Mouse (Mus musculus): ENCODE measurements at regions not wholly inside any gene's neighbourhood (a gene's known extent, or its start where the extent isn't known, plus 50 kb on each side); places are given as distances from the start of the nearest gene placed in this dataset.

- no peak for ATAC-seq (ENCODE audit: extremely low read depth, insufficient number of reproducible peaks, low FRiP score, poor library complexity, severe bottlenecking)
These were observed 593.4 kb upstream of the Cited2 start for GRCm38 (mm10) chr10:17129391-17130163.

GRCm38 (mm10) chr10:17130661-17131060, 592.4 kb upstream of the Cited2 start:
- no peak for ATAC-seq (ENCODE audit: extremely low read depth, insufficient number of reproducible peaks, low FRiP score, poor library complexity, severe bottlenecking)

DNA sequence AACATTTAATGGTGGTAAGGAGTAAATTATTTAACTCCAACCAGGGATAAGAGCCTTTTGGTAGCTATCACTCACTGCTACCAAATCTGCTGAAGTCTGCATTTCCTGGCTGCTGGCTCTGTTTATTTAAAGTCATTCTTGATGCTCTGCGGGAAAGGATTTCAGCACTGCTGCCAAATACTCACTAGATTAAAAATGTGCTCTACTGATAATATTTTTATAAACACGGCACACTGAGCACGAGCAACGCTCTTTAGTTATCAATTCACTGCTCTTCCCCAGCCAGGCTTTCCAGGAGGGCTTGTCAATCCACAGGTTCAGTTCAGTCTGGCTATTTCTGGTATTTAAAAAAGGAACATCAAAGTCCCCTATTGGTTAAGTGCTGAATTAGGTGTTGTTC, 591.3 kb upstream of the Cited2 start:
- no peak for ATAC-seq (ENCODE audit: extremely low read depth, insufficient number of reproducible peaks, low FRiP score, poor library complexity, severe bottlenecking)

GRCm38 (mm10) chr10:17175385-17175784, 547.6 kb upstream of the Cited2 start:
- no peak for ATAC-seq (ENCODE audit: extremely low read depth, insufficient number of reproducible peaks, low FRiP score, poor library complexity, severe bottlenecking)

DNA sequence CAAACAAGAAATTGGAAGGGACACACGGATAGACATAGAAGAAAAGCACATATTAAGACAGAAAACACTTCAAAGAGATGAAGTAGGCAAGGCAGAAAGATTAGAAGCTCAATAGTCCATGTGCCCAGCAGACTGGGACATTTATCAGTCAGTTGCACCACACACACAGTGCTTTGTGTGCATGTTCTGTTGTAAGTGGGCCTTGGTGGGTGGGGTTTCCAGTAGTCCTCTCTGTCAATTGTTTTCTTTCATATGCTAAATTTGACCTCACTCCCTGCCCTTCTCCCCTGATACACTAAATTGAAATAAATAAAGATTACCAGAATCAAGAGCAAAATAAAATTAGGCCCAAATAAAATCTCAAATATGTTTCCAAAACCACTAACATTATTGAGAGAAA, 546.0 kb upstream of the Cited2 start:
- no peak for ATAC-seq (ENCODE audit: extremely low read depth, insufficient number of reproducible peaks, low FRiP score, poor library complexity, severe bottlenecking)

GRCm38 (mm10) chr10:17177503-17178278, 545.3 kb upstream of the Cited2 start:
- no peak for ATAC-seq (ENCODE audit: extremely low read depth, insufficient number of reproducible peaks, low FRiP score, poor library complexity, severe bottlenecking)

DNA sequence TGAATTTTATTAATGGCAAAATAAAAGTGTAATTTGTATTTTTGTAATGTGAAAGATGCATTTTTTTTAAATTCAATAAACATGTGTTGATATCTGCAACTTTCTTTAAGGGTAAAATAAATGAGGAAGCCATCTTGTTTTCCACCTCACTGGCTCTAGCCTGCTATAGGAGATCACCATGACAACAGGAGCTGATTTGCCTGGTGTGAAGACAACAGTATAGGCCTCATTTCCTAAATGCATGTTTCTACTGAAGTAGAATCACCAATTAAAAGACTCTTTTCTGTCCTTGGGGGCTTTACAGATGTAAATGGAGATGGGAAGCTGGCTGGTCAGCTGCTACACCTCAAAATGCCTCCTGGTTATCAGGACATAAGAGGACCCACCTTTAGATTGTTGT, 544.4 kb upstream of the Cited2 start:
- no peak for ATAC-seq (ENCODE audit: extremely low read depth, insufficient number of reproducible peaks, low FRiP score, poor library complexity, severe bottlenecking)

- no peak for ATAC-seq (ENCODE audit: extremely low read depth, insufficient number of reproducible peaks, low FRiP score, poor library complexity, severe bottlenecking)
These were observed 538.6 kb upstream of the Cited2 start for GRCm38 (mm10) chr10:17184418-17184817.

DNA sequence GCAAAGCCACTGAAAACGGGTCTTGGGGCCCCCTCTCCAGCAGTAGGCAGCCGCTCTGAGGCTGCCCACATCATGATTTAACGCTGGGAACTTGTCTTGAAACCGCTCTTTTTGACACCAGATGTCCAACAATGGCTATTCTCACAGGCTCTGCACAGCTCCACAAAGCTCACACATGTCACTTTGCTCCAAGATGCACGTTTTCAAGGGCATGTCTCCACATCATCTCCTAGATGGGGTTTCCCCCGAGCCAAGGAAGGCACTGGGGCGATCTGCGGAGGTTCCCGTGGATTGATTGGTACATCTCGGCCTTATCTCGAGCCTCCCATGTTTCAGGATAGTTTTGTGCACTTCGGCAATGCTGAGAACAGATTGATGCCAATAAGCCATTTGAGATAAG, 526.8 kb upstream of the Cited2 start:
- no peak for ATAC-seq (ENCODE audit: extremely low read depth, insufficient number of reproducible peaks, low FRiP score, poor library complexity, severe bottlenecking)

- ATAC-seq (ENCODE audit: extremely low read depth, insufficient number of reproducible peaks, low FRiP score, poor library complexity, severe bottlenecking) = no peak
These were observed 526.4 kb upstream of the Cited2 start for GRCm38 (mm10) chr10:17196636-17197035.

GRCm38 (mm10) chr10:17200524-17201426, 522.2 kb upstream of the Cited2 start:
- ATAC-seq (ENCODE audit: extremely low read depth, insufficient number of reproducible peaks, low FRiP score, poor library complexity, severe bottlenecking) = peak; percentile 47

DNA sequence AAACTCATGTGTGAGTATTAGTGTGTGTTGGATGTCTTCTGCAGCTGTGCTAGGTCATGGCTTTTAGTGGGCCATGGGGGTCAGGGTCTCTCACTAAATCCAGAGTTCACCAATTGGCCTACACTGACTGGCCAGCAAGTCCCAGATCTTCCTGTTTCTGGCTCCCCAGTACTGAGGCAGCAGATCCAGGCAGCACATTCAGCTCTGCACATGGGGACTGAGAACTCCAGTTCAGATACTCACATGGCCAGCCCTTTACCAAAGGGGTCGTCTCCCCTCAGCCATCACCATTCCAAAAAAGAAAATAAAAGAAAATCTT, 521.6 kb upstream of the Cited2 start:
- ATAC-seq (ENCODE audit: extremely low read depth, insufficient number of reproducible peaks, low FRiP score, poor library complexity, severe bottlenecking) = no peak

GRCm38 (mm10) chr10:17202556-17203415, 520.2 kb upstream of the Cited2 start:
- ATAC-seq (ENCODE audit: extremely low read depth, insufficient number of reproducible peaks, low FRiP score, poor library complexity, severe bottlenecking) = no peak

DNA sequence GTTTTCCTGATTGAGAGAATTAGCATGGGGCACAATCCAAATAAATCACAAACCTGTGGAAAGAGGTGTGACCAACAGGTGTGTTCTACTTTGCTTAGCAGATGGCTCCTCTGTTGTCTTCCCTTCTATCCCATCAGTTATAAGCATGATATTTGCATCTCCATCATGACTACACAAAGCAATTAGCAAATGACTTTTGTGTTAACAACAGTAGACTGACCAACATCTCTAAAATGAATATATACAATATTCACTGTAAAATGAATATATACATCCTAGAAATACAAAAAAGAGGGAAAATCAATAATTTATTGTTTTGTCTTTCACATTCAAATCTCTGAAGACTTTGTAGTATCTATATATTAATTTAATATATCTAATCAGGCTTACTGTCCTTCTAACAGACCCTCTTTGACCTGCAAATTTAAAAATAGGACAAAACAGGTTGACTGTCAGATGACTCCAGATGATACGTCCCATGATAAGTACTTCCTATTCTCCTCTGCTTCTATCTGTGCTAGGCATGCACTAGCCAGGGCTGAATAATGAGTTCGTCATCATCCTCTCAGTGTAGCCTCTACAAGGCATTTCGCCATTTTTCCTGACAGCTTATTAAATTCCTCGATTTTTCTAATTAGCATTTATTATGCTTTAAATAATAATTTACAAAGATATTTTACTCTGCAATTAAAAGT, 519.5 kb upstream of the Cited2 start:
- no peak for ATAC-seq (ENCODE audit: extremely low read depth, insufficient number of reproducible peaks, low FRiP score, poor library complexity, severe bottlenecking)

DNA sequence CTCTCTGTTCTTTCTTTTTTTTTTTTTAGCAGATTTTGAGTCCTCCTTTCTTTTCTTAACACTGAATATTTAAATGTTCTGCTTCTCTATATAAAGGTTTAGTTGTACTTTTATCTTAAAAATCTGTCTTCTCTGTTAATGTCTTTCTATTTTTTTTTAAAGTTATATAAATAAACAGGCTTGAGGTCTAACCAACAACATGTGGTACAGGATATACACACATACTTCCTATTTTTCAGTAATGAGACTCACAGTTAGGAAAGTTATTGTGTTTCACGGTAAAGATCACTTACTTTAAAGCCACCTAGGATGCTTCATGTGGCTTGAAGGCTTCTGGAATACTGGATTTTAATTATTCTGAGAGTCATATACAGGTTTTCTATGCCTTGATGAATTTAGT, 518.9 kb upstream of the Cited2 start:
- no peak for ATAC-seq (ENCODE audit: extremely low read depth, insufficient number of reproducible peaks, low FRiP score, poor library complexity, severe bottlenecking)

DNA sequence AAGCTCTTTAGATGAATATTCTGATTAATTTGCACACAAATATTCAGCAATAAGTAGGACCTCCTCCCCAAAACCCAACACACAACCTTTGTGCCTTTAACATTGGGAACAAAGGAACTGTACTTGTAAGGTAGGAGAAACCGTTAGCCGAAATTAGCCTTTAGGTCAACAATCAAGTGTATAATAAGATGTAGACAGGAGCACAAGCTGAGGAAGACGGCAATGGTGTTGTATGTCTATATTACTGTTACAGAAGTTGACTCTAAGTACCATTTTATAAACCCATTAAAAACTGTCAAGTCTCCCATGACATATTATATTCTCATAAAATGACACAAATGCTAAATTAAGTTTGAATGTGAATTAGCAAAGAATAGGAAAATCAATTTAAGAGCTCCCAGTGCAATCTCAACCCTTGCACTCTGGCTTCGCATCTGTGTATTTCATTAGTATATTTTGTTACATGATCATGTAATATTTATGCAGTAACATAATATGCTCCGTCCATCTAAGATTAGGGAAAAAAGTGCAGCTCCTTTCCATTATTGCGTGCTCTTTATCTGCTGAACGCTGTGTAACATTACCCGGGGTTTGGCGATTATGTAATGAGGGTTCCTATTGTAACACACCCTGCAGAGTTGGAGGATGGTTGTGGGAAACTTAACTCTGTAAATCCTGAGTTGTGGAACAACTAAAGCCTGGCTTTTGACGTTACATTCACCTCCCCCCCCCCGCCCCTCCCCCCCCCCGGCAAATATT, 510.3 kb upstream of the Cited2 start:
- ATAC-seq (ENCODE audit: extremely low read depth, insufficient number of reproducible peaks, low FRiP score, poor library complexity, severe bottlenecking) = no peak

- ATAC-seq (ENCODE audit: extremely low read depth, insufficient number of reproducible peaks, low FRiP score, poor library complexity, severe bottlenecking) = no peak
These were observed 509.5 kb upstream of the Cited2 start for GRCm38 (mm10) chr10:17213310-17214064.

Data from neutrophil, adult 5-6 weeks (primary cell).